23 mouse cellular contexts compared by ENCODE assay signal in genomic region chr3:132919240-132919639, GRCm38 (mm10). TPM values are rescaled to one million over a fixed set of nuclear protein-coding genes. Genes with fewer than 3 reads are reported as not detected.
DNase-seq lines count a peak whose midpoint lies in the region; ATAC-seq lines count a peak whose summit lies in the region.
"Had no signal": no experiment of that assay in that cellular context is flagged by ENCODE, and none has a peak within 500 bp of the region (broad histone marks: within the 10 kb centered on the region; RNA-seq: fewer than 3 reads in every experiment).

No protein-coding gene starts in this region.

- H3K4me3 ChIP-seq in heart, embryonic 10.5 days: no peak overlapping the region
- peak overlapping the region; percentile 11 for H3K4me3 ChIP-seq in megakaryocyte, embryonic 14.5 days (replicated peaks)
- H3K4me3 ChIP-seq: embryonic facial prominence, embryonic 13.5 days; embryonic facial prominence, embryonic 15.5 days; erythroblast, embryonic 14.5 days; forebrain, embryonic 10.5 days; forebrain, embryonic 12.5 days had no signal

- no peaks in the 10 kb centered on the region for H3K27me3 ChIP-seq in heart, embryonic 10.5 days (ENCODE audit: insufficient read depth, poor library complexity, severe bottlenecking)
- peaks cover 4% of the 10 kb centered on the region for H3K27me3 ChIP-seq in megakaryocyte, embryonic 14.5 days (replicated peaks)
- H3K27me3 ChIP-seq: embryonic facial prominence, embryonic 13.5 days; embryonic facial prominence, embryonic 15.5 days; forebrain, embryonic 12.5 days had no signal

- 0 out of 2 replicates have a peak, but pooled peaks cover under 1% of the 10 kb centered on the region for H3K4me1 ChIP-seq in heart, embryonic 10.5 days
- no peaks in the 10 kb centered on the region for H3K4me1 ChIP-seq in megakaryocyte, embryonic 14.5 days
- H3K4me1 ChIP-seq: embryonic facial prominence, embryonic 13.5 days; embryonic facial prominence, embryonic 15.5 days; forebrain, embryonic 12.5 days had no signal

- no peak overlapping the region for H3K27ac ChIP-seq in heart, embryonic 10.5 days
- H3K27ac ChIP-seq: embryonic facial prominence, embryonic 13.5 days; embryonic facial prominence, embryonic 15.5 days; forebrain, embryonic 10.5 days; forebrain, embryonic 12.5 days had no signal

- H3K9me3 ChIP-seq in heart, embryonic 10.5 days: no peaks in the 10 kb centered on the region
- no peaks in the 10 kb centered on the region for H3K9me3 ChIP-seq in megakaryocyte, embryonic 14.5 days
- H3K9me3 ChIP-seq: embryonic facial prominence, embryonic 13.5 days; embryonic facial prominence, embryonic 15.5 days; forebrain, embryonic 10.5 days; forebrain, embryonic 12.5 days had no signal

- 81% methylated on average over 11 of the region's 11 CpGs for WGBS in heart, embryonic 10.5 days

- peak; percentile 64 for DNase-seq in heart, embryonic 10.5 days (ENCODE audit: low spot score)
- no peak for DNase-seq in heart, adult 9 months (ENCODE audit: low spot score in 2 of 2)
- DNase-seq: adrenal gland, adult 2 months; adrenal gland, postnatal 10 days; adrenal gland, postnatal 25 days; cerebellum, adult 11 months; cerebellum, adult 18-20 months; cerebellum, adult 8-10 months; cerebellum, adult 9-11 months; cerebellum, postnatal 14 days; cerebellum, postnatal 36 days; embryo, embryonic 11 days had no signal

- ATAC-seq in megakaryocyte, adult 5-6 weeks (ENCODE audit: poor library complexity, severe bottlenecking): no peak
- ATAC-seq: forebrain, embryonic 14.5 days; forebrain, embryonic 16.5 days had no signal

- H3K36me3 ChIP-seq in heart, embryonic 10.5 days: no peaks in the 10 kb centered on the region
- H3K36me3 ChIP-seq in megakaryocyte, embryonic 14.5 days (replicated peaks; ENCODE audit: low read length): no peaks in the 10 kb centered on the region
- H3K36me3 ChIP-seq: embryonic facial prominence, embryonic 13.5 days; embryonic facial prominence, embryonic 15.5 days; forebrain, embryonic 10.5 days; forebrain, embryonic 12.5 days had no signal

RNA-seq across cellular contexts. Expression of gene Npnt, which starts 30.9 kb away (rescaled TPM):
- 23.9 and 26.3 TPM in 2 replicates for polyA plus RNA-seq in heart, embryonic 10.5 days (2016; fragmentation: Nextera tagmentation; extraction: Ambion mirVana)
- not detected in 2 replicates for polyA plus RNA-seq in megakaryocyte, embryonic 14.5 days (2012; ENCODE audit: insufficient read depth, low replicate concordance)
- not detected in 2 replicates for total RNA-seq in megakaryocyte, adult 5-6 weeks (2015)
- not detected in 2 replicates for total RNA-seq in megakaryocyte, adult 5-6 weeks (2017)
- total RNA-seq: common myeloid progenitor, adult 5-6 weeks; MEL had no signal
- polyA plus RNA-seq: erythroblast, embryonic 14.5 days had no signal

Comparison
In these comparisons a context has a peak if more than half of its experiments do, and no peak if none do; other contexts are left out.
1. RNA of gene Npnt, which starts 30.9 kb away (polyA plus RNA-seq): 23.9 to 26.3 TPM in heart, embryonic 10.5 days; not detected in megakaryocyte, embryonic 14.5 days; every median in the first group is over 10 times any median in the second.